Mouse (Mus musculus): ENCODE measurements at regions not wholly inside any gene's neighbourhood (a gene's known extent, or its start where the extent isn't known, plus 50 kb on each side); places are given as distances from the start of the nearest gene placed in this dataset.

GRCm38 (mm10) chr17:83127842-83128241 is 87.2 kb upstream of the Pkdcc start:
- in situ Hi-C loops (cut with MboI; ENCODE audit: unreplicated experiment in 2 of 2) = no loop called here

GRCm38 (mm10) chr17:83128843-83129544 is 86.1 kb upstream of the Pkdcc start:
- in situ Hi-C loops (cut with MboI; ENCODE audit: unreplicated experiment in 2 of 2) = no loop called here

- in situ Hi-C loops (cut with MboI; ENCODE audit: unreplicated experiment in 2 of 2) = no loop called here
Measured at GRCm38 (mm10) chr17:83129658-83130057, 85.4 kb upstream of the Pkdcc start.

DNA sequence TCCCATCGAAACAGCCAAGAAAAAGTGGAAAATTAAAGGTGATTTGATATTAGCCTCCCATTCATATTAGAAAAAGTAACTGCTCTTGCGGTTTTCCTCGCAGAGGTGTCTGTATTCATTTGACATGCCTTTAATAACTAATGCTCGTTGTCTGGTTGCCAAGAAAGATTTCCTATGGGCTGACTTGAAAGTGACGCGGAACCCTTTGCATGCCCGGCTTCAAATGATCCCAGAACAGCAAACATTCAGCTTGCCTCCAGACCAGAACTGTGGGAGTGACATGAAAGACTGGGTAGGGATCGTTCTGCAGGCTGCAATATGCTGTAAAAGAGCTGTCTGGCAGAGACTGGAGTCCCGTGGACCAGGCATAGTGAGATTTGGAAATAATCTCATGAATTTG is 81.9 kb upstream of the Pkdcc start:
- in situ Hi-C loops (cut with MboI; ENCODE audit: unreplicated experiment in 2 of 2) = no loop called here

GRCm38 (mm10) chr17:83135441-83136120 is 79.5 kb upstream of the Pkdcc start:
- in situ Hi-C loops (cut with MboI; ENCODE audit: unreplicated experiment in 2 of 2) = no loop called here

DNA sequence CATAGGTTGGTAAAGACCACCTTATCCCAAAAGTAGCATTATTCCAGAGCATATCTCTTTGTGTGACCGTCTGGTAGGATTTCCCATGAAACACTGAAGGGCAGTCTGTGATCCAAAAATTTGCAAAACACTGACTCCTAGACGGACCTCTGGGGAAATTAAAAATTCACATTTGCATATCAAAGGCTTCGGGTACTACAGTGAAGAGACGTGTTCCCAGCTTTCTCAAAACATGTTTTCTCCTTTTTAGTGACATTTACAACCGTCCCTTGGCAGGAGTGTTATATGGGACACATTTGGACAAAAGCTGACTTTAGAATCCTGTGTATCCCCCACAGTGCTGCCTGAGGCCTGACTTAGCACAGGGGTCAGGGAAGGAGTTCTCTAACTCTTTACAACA is 78.8 kb upstream of the Pkdcc start:
- in situ Hi-C loops (cut with MboI; ENCODE audit: unreplicated experiment in 2 of 2) = no loop called here

GRCm38 (mm10) chr17:83137720-83138119 is 77.4 kb upstream of the Pkdcc start:
- in situ Hi-C loops (cut with MboI; ENCODE audit: unreplicated experiment in 2 of 2) = no loop called here

- in situ Hi-C loops (cut with MboI; ENCODE audit: unreplicated experiment in 2 of 2) = no loop called here
Measured at GRCm38 (mm10) chr17:83138493-83139417, 76.3 kb upstream of the Pkdcc start.

GRCm38 (mm10) chr17:83148371-83148929 is 66.6 kb upstream of the Pkdcc start:
- in situ Hi-C loops (cut with MboI; ENCODE audit: unreplicated experiment in 2 of 2) = no loop called here

- in situ Hi-C loops (cut with MboI; ENCODE audit: unreplicated experiment in 2 of 2) = no loop called here
Measured at GRCm38 (mm10) chr17:83149336-83149735, 65.8 kb upstream of the Pkdcc start.

- in situ Hi-C loops (cut with MboI; ENCODE audit: unreplicated experiment in 2 of 2) = no loop called here
Measured at GRCm38 (mm10) chr17:83155106-83155505, 60.0 kb upstream of the Pkdcc start.

DNA sequence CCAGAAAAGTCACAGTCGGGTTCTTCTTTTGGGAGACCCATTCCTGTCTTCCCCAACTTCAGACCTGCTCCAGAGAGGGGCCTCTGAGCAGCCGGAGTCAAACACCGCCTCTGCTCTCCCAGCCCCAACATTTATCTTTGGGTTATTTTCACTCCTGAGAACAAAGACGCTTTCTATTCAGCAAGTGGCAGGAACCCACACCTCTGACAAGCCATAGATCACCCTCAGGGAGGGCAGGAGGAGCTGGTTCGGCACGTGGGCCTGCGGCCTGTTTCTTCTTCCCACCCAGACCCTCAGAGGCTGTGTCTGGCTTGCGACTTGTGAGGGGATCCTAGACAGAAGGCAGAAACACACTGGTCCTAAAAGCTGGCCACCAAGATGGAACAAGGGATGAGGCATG is 58.4 kb upstream of the Pkdcc start:
- in situ Hi-C loops (cut with MboI; ENCODE audit: unreplicated experiment in 2 of 2) = no loop called here

DNA sequence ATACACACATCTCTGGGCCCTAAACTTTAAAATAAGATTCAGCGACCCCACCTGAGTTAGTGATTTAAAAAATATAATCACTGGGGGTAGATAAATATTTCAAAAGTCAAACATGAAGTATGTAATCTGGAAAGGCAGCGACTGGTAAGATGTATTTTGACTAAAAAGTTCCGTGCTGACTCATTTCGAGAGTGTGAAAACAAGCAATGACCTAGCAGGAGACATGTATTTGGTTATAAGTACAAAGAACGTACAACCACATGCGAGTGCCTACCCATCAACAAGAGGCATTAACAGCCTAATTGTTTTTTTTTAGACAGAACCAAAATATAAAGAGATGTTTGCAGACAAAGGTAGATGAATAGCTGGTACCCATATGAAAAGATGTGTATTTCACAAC is 57.0 kb upstream of the Pkdcc start:
- in situ Hi-C loops (cut with MboI; ENCODE audit: unreplicated experiment in 2 of 2) = no loop called here

DNA sequence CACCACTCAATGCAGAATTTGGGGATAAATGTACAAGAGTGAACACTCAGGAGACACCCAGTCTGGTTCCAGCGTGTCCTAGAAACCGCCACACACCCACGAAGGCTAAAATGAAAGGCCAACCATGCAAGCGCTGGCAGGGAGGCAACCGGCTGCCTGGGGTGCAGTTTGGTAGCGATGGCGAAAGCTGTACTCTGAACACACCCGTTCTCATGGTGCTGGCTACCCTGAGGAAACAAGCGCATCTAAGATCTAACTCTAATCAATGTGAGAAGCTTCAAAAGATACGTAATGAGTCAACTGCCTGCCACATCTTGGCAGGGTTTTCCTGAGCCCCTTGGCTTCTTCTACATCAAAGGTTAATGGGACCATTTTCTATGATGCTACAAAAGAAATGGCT is 56.4 kb upstream of the Pkdcc start:
- in situ Hi-C loops (cut with MboI; ENCODE audit: unreplicated experiment in 2 of 2) = no loop called here

DNA sequence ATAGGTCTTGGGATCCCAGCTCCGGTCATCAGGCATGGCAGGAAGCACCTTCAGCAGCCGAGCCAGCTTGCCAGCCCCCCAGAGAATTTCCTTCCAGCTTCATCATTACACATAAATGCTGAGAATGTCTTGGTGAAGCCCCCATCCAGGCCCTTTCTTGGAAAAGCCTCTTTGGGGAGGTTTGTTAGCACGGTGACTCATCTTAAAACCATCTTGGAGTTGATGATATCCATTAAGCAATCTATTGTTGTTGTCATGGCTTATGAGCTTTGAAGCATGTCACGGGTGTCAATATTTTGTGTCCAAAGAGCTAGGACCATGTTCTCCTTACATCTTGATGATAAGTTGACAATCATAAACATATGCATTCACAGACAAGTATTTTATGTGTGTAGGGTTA is 55.5 kb upstream of the Pkdcc start:
- in situ Hi-C loops (cut with MboI; ENCODE audit: unreplicated experiment in 2 of 2) = no loop called here

DNA sequence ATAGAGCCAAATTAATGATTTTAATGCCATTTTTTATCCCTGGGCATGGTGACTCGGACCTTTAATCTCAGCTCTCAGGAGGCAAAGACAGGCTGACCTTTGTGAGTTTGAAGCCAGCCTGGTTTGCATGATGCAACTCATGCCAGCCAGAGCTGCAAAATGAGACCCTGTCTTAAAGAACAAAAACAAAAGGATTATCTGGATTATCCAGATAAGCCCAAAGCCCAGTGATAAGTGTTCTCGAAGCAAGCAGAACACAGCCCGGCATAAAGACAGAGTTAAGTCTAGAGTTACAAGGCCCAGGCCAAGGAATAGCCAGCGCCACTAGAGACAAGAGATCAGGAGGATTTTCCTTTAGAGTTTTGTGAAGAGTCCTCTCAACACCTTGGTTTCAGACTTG is 54.8 kb upstream of the Pkdcc start:
- in situ Hi-C loops (cut with MboI; ENCODE audit: unreplicated experiment in 2 of 2) = no loop called here

DNA sequence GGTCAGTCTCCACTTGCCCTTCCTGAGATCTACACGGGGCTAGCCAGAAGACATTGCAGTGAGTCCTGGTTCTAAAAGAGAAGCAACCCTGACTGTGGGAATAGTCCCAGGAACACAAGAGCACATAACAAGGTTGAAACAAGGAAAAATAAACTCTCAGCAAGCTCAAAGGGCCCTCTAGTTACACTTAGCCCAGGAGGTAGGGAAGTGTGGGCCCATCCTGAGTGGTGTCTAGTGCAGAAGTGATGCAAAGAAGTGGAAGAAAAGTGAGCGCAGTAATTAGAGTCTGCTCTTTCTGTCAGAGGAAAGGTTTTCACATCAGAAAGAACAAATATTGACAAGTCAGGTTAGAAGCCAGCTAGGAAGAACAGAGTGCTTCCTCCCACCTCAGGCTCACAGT is 53.4 kb upstream of the Pkdcc start:
- in situ Hi-C loops (cut with MboI; ENCODE audit: unreplicated experiment in 2 of 2) = no loop called here

DNA sequence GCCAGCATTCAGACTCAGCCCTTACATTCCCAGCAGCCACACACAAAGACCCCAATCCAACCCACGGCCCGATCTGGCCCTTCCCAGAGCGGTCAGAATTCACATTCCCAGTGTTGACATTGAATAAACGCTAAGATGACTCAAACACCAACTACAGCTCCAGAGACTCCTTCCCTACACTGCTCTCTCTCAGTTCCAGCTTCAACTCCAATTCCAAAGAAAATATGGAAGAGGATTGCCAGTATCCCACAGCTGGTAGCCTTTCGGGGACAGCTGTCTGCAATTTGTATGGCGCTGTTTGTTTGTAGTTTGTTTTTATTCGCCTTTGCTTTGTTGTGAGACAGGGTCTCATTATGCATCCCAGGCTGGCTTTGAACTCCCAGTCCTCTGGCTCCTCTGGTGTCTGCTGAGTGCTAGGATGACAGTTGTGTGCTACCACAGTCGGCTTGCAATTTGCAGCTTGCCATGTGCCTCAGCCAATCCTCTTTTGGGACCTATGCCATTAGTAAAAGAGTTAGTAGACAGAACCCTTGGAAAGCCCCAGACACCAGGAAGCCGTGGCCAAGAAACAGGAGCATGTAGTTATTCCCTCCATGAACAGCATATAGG is 51.0 kb upstream of the Pkdcc start:
- in situ Hi-C loops (cut with MboI; ENCODE audit: unreplicated experiment in 2 of 2) = no loop called here

GRCm38 (mm10) chr17:83164728-83165127 is 50.4 kb upstream of the Pkdcc start:
- in situ Hi-C loops (cut with MboI; ENCODE audit: unreplicated experiment in 2 of 2) = no loop called here

GRCm38 (mm10) chr17:83165140-83165539 is 50.0 kb upstream of the Pkdcc start:
- in situ Hi-C loops (cut with MboI; ENCODE audit: unreplicated experiment in 2 of 2) = no loop called here

All from v-Abl transformed pro-B cells (cell line).